Mouse (Mus musculus): ENCODE data around the gene Arhgap35.

- TF ChIP-seq CTCF (IDR thresholded peaks at IDR 0.05; ENCODE audit: extremely low read depth, insufficient read depth, low read length) = no peak
- no peak for TF ChIP-seq POLR2A (IDR thresholded peaks at IDR 0.05; ENCODE audit: extremely low read depth, insufficient read depth, low read length)
Measured at GRCm38 (mm10) chr7:16499671-16500104, 115.1 kb downstream of the Arhgap35 start.
